Mouse (Mus musculus) right cerebral cortex, adult 18-20 months (tissue): ENCODE data around the gene Tbc1d14.

Experiments
- DNase-seq: peaks from one replicate; pipeline ENCODE4 v3.0.0; 2022; ENCODE audit warnings: mixed read lengths

Gene Tbc1d14

DNA sequence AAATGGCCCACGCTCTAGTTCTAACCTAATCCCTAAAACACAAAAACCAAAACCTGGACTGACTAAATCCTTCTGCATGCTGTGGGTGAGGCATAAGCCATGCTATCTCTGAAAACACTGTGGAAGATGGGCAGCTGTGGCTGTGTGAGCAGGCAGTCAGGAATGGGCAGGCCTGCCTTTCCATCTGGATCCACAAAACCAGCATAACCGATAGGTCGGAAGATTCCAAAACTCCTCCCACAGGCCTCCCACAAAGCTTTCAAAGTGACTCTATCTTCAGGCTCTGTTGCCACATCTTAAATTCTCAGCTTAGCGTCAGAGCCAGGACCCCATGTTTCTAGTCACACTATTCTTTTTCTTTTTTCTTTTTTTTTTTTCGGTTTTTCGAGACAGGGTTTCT, 99.2 kb downstream of the Tbc1d14 start:
- DNase-seq, result peak; percentile 62

- no peak for DNase-seq
Observed at GRCm38 (mm10) chr5:36489225-36489624, 103.9 kb downstream of the Tbc1d14 start.

DNA sequence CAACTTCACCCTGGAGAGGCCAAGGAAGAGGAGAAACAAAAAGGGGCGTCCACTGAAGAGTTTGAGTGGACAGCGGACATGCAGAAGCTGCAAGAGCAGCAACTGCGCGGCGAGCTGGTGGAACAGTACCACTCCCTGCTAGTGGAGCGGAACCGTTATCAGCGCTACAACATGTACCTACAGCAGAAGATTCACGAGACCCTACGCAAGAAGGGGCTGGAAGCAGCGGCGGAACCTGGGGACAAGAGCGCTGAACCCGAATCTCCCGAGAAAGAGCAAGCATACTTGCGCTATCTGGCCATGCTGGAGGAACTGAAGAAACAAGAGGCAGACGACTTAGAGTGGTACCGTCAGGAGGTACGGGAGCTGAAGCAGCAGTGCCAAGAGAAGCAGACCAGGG, 107.8 kb downstream of the Tbc1d14 start:
- DNase-seq, result no peak

GRCm38 (mm10) chr5:36484171-36484990, 108.7 kb downstream of the Tbc1d14 start, which contains the start of the genes Tada2b and Ccdc96:
Gene Tada2b (minus strand): TSS chr5:36484285.
Gene Ccdc96 (plus strand): TSS chr5:36484588.
- peak; percentile 99 for DNase-seq

DNA sequence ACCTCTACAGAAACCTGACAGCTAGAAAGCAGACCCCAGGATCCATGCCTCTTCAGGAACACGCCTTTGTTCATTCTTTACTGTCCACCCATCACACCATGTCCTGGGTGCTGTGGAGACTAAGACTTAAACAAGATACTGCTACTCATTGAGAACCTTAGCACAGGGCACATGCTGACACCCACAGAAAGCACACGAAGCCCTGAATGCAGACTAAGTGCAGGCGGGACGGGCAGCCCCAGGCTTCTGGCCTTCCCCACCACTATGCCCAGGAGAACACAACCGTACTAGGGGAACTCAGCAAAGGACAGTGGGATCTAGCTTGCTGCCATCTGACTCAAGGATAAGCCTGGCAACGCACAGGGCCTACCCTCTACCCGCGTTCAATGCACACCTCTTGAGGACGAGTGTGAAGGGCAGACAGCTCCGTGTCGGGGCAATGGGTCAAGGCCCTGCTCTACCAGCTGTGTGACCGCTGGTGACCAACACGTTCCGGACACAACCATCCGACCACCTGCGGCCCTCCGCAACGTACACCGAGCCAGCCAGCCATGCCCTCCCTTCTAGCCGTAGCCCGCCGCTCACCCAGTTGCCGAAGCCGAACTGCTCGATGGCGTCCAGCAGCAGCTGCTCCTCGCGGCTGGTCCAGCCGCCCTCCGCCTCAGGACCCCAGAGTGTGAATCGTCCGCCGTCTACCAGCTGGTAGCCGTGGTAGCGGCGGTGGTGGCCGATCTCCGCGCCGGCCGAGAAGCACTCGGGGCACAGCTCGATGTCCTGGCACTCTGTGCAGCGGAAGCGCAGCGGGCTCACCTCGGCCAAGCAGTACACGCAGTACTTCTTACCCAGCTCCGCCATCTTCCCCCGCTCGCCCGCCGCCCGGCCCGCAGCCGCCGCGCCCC, 109.6 kb downstream of the Tbc1d14 start:
- peak; percentile 34 for DNase-seq

DNA sequence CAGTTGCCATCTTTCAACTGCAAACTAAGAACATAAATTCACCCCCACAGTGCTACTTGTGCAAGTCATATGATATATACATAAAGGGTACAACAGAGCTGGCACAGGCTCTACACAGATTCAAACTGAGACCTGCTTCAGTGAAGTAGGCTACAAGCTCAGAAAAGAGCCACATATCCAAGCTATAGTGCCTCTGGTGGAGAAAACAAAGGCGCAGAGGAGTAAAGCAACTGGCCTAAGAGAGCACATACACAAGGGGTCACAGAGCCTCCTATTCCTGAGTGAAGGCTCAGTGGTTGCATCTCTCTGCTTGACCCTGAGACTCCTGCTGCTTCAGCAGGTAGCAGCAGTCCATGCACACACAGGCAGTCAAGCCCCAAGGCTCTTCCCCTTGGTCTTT, 112.0 kb downstream of the Tbc1d14 start:
- no peak for DNase-seq

- DNase-seq, result no peak
Observed at GRCm38 (mm10) chr5:36480398-36480797, 112.7 kb downstream of the Tbc1d14 start.

- DNase-seq, result no peak
Observed at GRCm38 (mm10) chr5:36479735-36480134, 113.3 kb downstream of the Tbc1d14 start.

DNA sequence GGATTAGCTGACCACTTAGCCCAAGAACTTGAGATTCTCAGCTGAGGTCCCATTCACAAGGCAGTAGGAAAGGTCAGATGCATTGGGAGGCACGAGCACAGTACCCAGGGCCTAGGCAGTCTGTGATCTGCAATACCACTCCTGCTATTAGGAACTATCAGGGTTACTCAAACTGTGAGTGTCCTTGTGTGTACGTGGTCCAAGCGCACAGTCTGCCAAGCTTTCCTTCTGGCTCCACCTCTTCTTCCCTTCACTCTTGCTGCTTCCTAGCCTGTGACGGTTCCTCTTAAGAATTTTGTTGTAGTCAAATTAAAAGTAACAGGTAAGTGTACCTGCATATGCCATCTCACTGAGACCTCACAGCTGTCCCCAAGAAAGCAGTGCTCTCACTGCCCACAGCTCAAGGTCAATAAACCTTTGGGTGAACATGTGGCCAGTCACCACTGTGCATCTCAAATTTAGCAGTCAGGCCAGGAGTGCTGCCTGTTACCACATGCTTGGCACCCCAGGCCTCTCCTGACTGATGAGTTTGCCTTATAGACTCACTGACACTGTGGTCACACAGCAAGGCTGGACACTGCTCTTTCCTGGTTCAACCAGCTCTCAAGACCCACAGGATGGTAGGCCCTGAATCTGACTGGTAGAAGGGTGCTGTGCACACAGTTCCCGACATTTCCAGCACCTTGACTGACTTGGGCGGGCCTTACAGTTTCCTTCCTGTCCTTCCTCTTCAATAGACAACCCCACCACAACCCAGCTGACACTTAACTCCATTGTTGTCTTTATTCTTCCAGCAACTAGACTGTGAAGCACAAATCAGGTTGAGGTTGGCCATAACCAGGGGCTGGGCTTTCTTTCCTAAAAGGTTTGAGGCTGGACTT, 114.3 kb downstream of the Tbc1d14 start:
- no peak for DNase-seq

- DNase-seq, result no peak
Observed at GRCm38 (mm10) chr5:36477486-36477885, 115.6 kb downstream of the Tbc1d14 start.

- DNase-seq, result peak; percentile 64
Observed at GRCm38 (mm10) chr5:36474283-36474682, 118.8 kb downstream of the Tbc1d14 start.

GRCm38 (mm10) chr5:36472876-36473655, 120.0 kb downstream of the Tbc1d14 start:
- DNase-seq, result no peak

- no peak for DNase-seq
Observed at GRCm38 (mm10) chr5:36471206-36471605, 121.9 kb downstream of the Tbc1d14 start.

- DNase-seq, result no peak
Observed at GRCm38 (mm10) chr5:36465889-36466288, 127.2 kb downstream of the Tbc1d14 start.

DNA sequence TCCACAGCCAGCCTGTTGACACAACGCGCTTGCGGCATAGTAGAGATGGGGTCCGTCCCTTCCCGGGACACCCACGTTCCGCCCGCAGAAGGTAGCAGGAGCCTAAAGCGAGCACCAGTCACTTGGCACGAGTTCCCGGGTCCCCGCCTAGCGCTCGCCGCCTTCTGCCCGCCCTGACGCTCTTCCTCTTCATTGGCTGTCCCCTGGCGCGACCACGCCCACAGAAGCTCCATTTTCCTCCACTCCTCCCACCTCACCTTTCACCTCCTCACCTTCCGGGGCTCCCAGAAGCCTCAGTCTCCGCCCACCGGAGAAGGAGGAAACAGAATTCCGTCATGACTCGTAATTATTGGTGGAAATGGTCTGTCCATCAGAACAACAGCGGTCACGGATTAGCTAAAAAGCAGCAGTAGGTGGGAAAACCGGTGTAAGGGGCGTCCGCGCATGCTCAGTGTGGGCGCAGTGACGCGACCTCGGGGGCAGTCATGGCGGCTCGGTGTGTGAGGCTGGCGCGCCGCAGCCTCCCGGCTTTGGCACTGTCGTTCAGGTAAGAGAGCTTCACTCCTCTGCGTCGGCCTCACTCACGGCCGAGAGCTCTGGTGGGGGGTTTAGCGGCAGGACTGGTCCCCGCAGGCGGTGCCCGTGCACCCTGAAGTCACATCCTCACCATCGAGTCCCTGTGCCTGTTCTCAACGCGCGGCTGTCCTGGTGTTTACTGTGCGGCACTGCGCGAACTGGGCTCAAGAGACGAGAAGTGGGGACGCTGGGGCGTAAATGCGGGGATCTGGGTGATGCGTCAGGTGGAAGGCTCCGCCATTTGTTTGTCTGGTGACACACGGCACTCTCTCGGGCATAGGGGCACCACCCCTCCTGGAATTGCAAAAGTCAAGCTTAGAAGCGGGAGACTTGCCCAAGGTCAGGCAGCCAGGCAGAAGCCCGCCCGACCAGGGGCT, 128.1 kb downstream of the Tbc1d14 start, which contains the start of gene Grpel1:
Grpel1 (plus strand) TSS at position 290 of the 953 bp plus-strand sequence.
- DNase-seq, result peak; percentile 100

DNA sequence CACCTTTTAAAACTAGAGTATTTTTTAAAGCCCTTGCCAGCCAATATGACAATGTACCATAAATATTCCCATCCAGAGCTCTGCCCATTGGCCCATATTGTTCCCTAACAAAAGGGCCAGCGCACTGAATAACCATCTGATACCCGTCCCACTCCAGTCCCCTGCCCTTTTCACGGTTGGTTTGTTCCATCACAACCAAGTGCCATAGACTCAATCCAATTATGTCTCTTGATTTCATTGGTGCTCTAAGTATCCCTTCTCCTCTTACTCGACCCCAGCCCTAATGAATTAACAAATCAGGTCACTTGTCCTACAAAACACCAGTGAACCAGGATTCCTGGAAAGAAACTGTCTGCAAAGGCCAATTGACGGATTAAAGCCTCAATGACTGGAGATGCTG, 129.7 kb downstream of the Tbc1d14 start:
- DNase-seq, result no peak

DNA sequence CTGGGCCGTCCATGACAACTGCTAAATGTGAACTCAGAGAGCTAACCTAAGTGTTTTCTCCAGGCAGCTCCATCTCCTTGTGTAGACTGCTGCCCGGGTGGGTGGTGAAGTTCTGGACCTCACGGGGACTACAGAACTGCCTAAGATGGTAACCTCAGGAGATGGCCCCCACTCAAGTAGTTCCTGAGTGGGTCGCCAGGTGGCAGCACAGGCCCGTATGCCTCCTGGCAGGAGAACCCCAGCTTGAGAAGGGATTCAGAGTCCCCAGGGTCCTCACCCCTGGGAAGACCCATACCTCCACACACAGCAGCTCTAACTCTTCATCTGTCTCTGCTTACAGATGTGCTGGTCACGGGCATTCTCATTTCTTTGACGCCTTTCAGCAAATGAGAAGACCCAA, 130.3 kb downstream of the Tbc1d14 start:
- peak; percentile 67 for DNase-seq

GRCm38 (mm10) chr5:36461231-36461630, 131.8 kb downstream of the Tbc1d14 start:
- DNase-seq, result no peak

- no peak for DNase-seq
Observed at GRCm38 (mm10) chr5:36460712-36461111, 132.4 kb downstream of the Tbc1d14 start.

DNA sequence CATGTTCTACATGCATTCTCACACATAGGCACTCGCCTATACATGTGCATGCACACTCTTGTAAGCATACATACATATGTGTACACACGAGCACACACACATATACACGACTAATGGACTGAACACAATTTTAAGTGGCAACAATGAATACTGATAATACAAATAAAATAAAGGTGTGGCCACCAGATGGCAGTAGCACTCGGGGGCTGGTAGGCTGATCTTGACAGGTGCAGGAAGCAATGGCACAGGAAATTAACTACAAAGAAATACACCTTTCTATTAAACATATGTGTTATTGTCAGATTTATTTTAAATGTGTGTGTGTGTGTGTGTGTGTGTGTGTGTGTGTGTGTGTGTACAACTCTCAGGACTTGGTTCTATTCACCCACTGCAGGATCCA, 134.2 kb downstream of the Tbc1d14 start:
- no peak for DNase-seq
